Mouse (Mus musculus) myocyte (in vitro differentiated cells): Measurements from ENCODE around the gene Tcirg1. TPM values are rescaled to one million over a fixed set of nuclear protein-coding genes. Genes with fewer than 3 reads are reported as not detected.

Source experiments
- H3K27me3 ChIP-seq: one replicate; pipeline ENCODE4 v1.6.1; 2011; ENCODE audit not compliant: control insufficient read depth, insufficient read depth, insufficient read length
- H3K36me3 ChIP-seq: one replicate; pipeline ENCODE4 v1.6.1; 2011; ENCODE audit not compliant: control insufficient read depth, insufficient read depth
- H3K4me2 ChIP-seq: one replicate; pipeline ENCODE4 v1.6.1; 2011; ENCODE audit warnings: low read depth, control low read depth
- H3K4me3 ChIP-seq: one replicate; pipeline ENCODE4 v1.5.1; 2011; ENCODE audit warnings: mild to moderate bottlenecking, control low read depth, moderate library complexity
- H3K79me2 ChIP-seq: one replicate; pipeline ENCODE4 v1.6.1; 2011; ENCODE audit not compliant: control insufficient read depth, insufficient read depth
- H3ac ChIP-seq: one replicate; pipeline ENCODE4 v1.6.1; 2011; ENCODE audit not compliant: control insufficient read depth, insufficient read length
- CEBPB ChIP-seq: IDR thresholded peaks from 2 replicates; pipeline ENCODE4 v1.6.1; 2011; ENCODE audit warnings: mild to moderate bottlenecking, moderate library complexity; ENCODE audit not compliant: poor library complexity, insufficient read depth, severe bottlenecking
- E2F4 ChIP-seq: IDR thresholded peaks from one replicate; pipeline ENCODE4 v1.6.1; 2011; ENCODE audit warnings: mild to moderate bottlenecking, control low read depth, moderate library complexity; ENCODE audit not compliant: insufficient read depth
- MAX ChIP-seq: IDR thresholded peaks from one replicate; pipeline ENCODE4 v1.6.1; 2011; ENCODE audit warnings: low read depth, mild to moderate bottlenecking, control low read depth
- MYOD1 ChIP-seq, 3 experiments: IDR thresholded peaks; one replicate each; pipeline ENCODE4 v1.6.1; 2011; ENCODE audit warnings: control low read depth in 2 of 3, low read depth in 2 of 3, mild to moderate bottlenecking in 2 of 3, moderate library complexity in 1 of 3; ENCODE audit not compliant: insufficient read length in 2 of 3, control insufficient read depth in 1 of 3
- MYOG ChIP-seq, 3 experiments: IDR thresholded peaks; one replicate each; pipeline ENCODE4 v1.6.1; 2011; ENCODE audit warnings: control low read depth in 2 of 3, low read depth in 2 of 3, mild to moderate bottlenecking in 2 of 3; ENCODE audit not compliant: insufficient read length in 2 of 3, control insufficient read depth in 1 of 3, insufficient read depth in 1 of 3
- POLR2A ChIP-seq: IDR thresholded peaks from one replicate; pipeline ENCODE4 v1.6.1; 2011; ENCODE audit warnings: low read depth, mild to moderate bottlenecking, control low read depth, moderate library complexity; ENCODE audit not compliant: insufficient read length
- POLR2AphosphoS2 ChIP-seq: IDR thresholded peaks from one replicate; pipeline ENCODE4 v1.6.1; 2011; ENCODE audit warnings: low read depth, control low read depth; ENCODE audit not compliant: insufficient read length
- REST ChIP-seq: IDR thresholded peaks from one replicate; pipeline ENCODE4 v1.6.1; 2011; ENCODE audit warnings: mild to moderate bottlenecking, control low read depth, moderate library complexity; ENCODE audit not compliant: insufficient read depth, insufficient read length
- SRF ChIP-seq: IDR thresholded peaks from one replicate; pipeline ENCODE4 v1.6.1; 2011; ENCODE audit warnings: low read depth; ENCODE audit not compliant: control insufficient read depth, insufficient read length
- TCF12 ChIP-seq: IDR thresholded peaks from one replicate; pipeline ENCODE4 v1.6.1; 2011; ENCODE audit warnings: mild to moderate bottlenecking, control low read depth; ENCODE audit not compliant: poor library complexity, insufficient read depth, severe bottlenecking
- TCF3 ChIP-seq: IDR thresholded peaks from one replicate; pipeline ENCODE4 v1.6.1; 2011; ENCODE audit warnings: low read depth, control low read depth; ENCODE audit not compliant: insufficient read length
- USF1 ChIP-seq: IDR thresholded peaks from one replicate; pipeline ENCODE4 v1.6.1; 2011; ENCODE audit warnings: low read depth, mild to moderate bottlenecking, control low read depth, moderate library complexity
- polyA plus RNA-seq: library from polyadenylated mRNA; unstranded; fragments of >200 nt; fragmentation: generic; extraction: Trizol; gene quantifications from one replicate; pipeline ENCODE4 v1.2.1, GENCODE M21; 2012; ENCODE audit warnings: missing spikeins

The Tcirg1 gene
- polyA plus RNA-seq, 1 experiment: 50.9 TPM

- Histone ChIP-seq H3K4me3 (peak within 1 kb of the TSS; percentile 52), H3K79me2 (peaks cover 14% of the 10 kb centered on the region), H3K27me3 (no peaks in the 10 kb centered on the region), H3K36me3 (no peaks in the 10 kb centered on the region), H3K4me2 (peak within 1 kb of the TSS; percentile 99), H3ac (peak within 1 kb of the TSS; percentile 61)
- TF ChIP-seq REST: no peak
- no peak for TF ChIP-seq MAX
- peak; percentile 73 for TF ChIP-seq POLR2A
- TF ChIP-seq POLR2AphosphoS2: peak; percentile 83
- TF ChIP-seq CEBPB: 0 out of 2 replicates have a peak, but pooled peaks have one; percentile 4
- peak; percentile 64 for TF ChIP-seq E2F4
- TF ChIP-seq SRF: no peak
These were observed 5.6 kb upstream of the Tcirg1 start, which contains the start of gene Ndufs8 for GRCm38 (mm10) chr19:3912337-3913204. Ndufs8 (minus strand) TSS chr19:3912774.

GRCm38 (mm10) chr19:3910206-3910605 lies 3.3 kb upstream of the Tcirg1 start:
- Histone ChIP-seq H3K36me3 (no peaks in the 10 kb centered on the region), H3K27me3 (no peaks in the 10 kb centered on the region), H3K79me2 (peaks cover 30% of the 10 kb centered on the region), H3K4me3 (no peak overlapping the region), H3ac (no peak overlapping the region), H3K4me2 (no peak overlapping the region)
- no peak for TF ChIP-seq SRF
- TF ChIP-seq MYOD1 (IDR thresholded peaks at IDR 0.05; ENCODE audit: control insufficient read depth in 1 of 3, insufficient read length in 2 of 3, low read depth in 2 of 3): no peak
- no peak for TF ChIP-seq TCF12
- TF ChIP-seq MAX: no peak
- no peak for TF ChIP-seq MYOG (IDR thresholded peaks at IDR 0.05; ENCODE audit: control insufficient read depth in 1 of 3, insufficient read depth in 1 of 3, insufficient read length in 2 of 3, low read depth in 2 of 3)
- TF ChIP-seq TCF3: no peak

- no peak overlapping the region for H3ac ChIP-seq
- H3K27me3 ChIP-seq: no peaks in the 10 kb centered on the region
- TF ChIP-seq USF1 (no peak), CEBPB (no peak), MAX (no peak), TCF12 (no peak), MYOG (IDR thresholded peaks at IDR 0.05; ENCODE audit: control insufficient read depth in 1 of 3, insufficient read depth in 1 of 3, insufficient read length in 2 of 3, low read depth in 2 of 3) (no peak), E2F4 (no peak)
- no peaks in the 10 kb centered on the region for H3K36me3 ChIP-seq
- peak overlapping the region; percentile 84 for H3K4me3 ChIP-seq
- H3K79me2 ChIP-seq: peaks cover 42% of the 10 kb centered on the region
- peak overlapping the region; percentile 95 for H3K4me2 ChIP-seq
These were observed 1.1 kb upstream of the Tcirg1 start for GRCm38 (mm10) chr19:3907876-3908660.

GRCm38 (mm10) chr19:3906326-3906725 lies 607 bp downstream of the Tcirg1 start:
- Histone ChIP-seq H3K27me3 (no peaks in the 10 kb centered on the region), H3K4me3 (peak overlapping the region; percentile 84), H3K36me3 (peaks cover 9% of the 10 kb centered on the region), H3K79me2 (peaks cover 34% of the 10 kb centered on the region), H3ac (peak overlapping the region; percentile 45), H3K4me2 (peak overlapping the region; percentile 95)
- TF ChIP-seq SRF: no peak
- no peak for TF ChIP-seq E2F4
- peak; percentile 20 for TF ChIP-seq POLR2A
- peak; percentile 12 for TF ChIP-seq POLR2AphosphoS2

GRCm38 (mm10) chr19:3905261-3905969 lies 1.5 kb downstream of the Tcirg1 start:
- H3K36me3 ChIP-seq: peaks cover 13% of the 10 kb centered on the region
- H3K79me2 ChIP-seq: peaks cover 31% of the 10 kb centered on the region
- TF ChIP-seq POLR2AphosphoS2: peak; percentile 32
- TF ChIP-seq MYOD1 (IDR thresholded peaks at IDR 0.05; ENCODE audit: control insufficient read depth in 1 of 3, insufficient read length in 2 of 3, low read depth in 2 of 3): no peak
- peak; percentile 30 for TF ChIP-seq POLR2A
- H3K4me3 ChIP-seq: peak overlapping the region; percentile 84
- H3ac ChIP-seq: peak overlapping the region; percentile 45
- no peaks in the 10 kb centered on the region for H3K27me3 ChIP-seq
- H3K4me2 ChIP-seq: peak overlapping the region; percentile 95
